Mouse (Mus musculus) forebrain, postnatal 0 days (tissue): ENCODE data around the gene Sh2d7. TPM values are rescaled to one million over a fixed set of nuclear protein-coding genes. Genes with fewer than 3 reads are reported as not detected.

Source experiments
- ATAC-seq: fragments of 200-750 bp; cut with Nextera tagmentation; 2 replicates; pipeline ENCODE4 v1.8.0; 2017; ENCODE audit warnings: mild to moderate bottlenecking, moderate library complexity
- DNase-seq: peaks from one replicate; pipeline ENCODE4 v3.0.0-alpha.2; 2015
- H3K27ac ChIP-seq: fragments of 300-500 bp; sonication (generic); 2 replicates; pipeline ENCODE4 v1.5.1; 2014; ENCODE audit warnings: low read depth, mild to moderate bottlenecking, antibody characterized with exemption, low read length, moderate library complexity, mixed read lengths
- H3K27me3 ChIP-seq: fragments of 300-500 bp; sonication (generic); 2 replicates; pipeline ENCODE4 v1.6.1; 2014; ENCODE audit warnings: mild to moderate bottlenecking, low read length, mixed read lengths; ENCODE audit not compliant: insufficient read depth
- H3K36me3 ChIP-seq: fragments of 300-500 bp; sonication (generic); 2 replicates; pipeline ENCODE4 v1.6.1; 2014; ENCODE audit warnings: mild to moderate bottlenecking, moderate library complexity; ENCODE audit not compliant: insufficient read depth
- H3K4me1 ChIP-seq: fragments of 300-500 bp; sonication (generic); 2 replicates; pipeline ENCODE4 v1.6.1; 2014; ENCODE audit warnings: antibody characterized with exemption; ENCODE audit not compliant: insufficient read depth
- H3K4me2 ChIP-seq: fragments of 300-500 bp; sonication (generic); 2 replicates; pipeline ENCODE4 v1.6.1; 2014; ENCODE audit warnings: low read depth, mild to moderate bottlenecking, moderate library complexity
- H3K4me3 ChIP-seq: fragments of 300-500 bp; sonication (generic); 2 replicates; pipeline ENCODE4 v1.5.1; 2014; ENCODE audit warnings: low read depth, low read length, mixed read lengths
- H3K9ac ChIP-seq: fragments of 300-500 bp; sonication (generic); 2 replicates; pipeline ENCODE4 v1.6.1; 2014; ENCODE audit warnings: mild to moderate bottlenecking
- H3K9me3 ChIP-seq: fragments of 300-500 bp; sonication (generic); 2 replicates; pipeline ENCODE4 v1.6.1; 2016; ENCODE audit warnings: low read length
- CTCF ChIP-seq: sonication (generic); IDR thresholded peaks from 2 replicates; pipeline ENCODE4 v1.5.1; 2016; ENCODE audit warnings: antibody characterized with exemption, control low read depth, low read depth
- WGBS: fragments of 180-500 bp; shearing (Covaris S2); extraction: QIAGEN DNeasy Blood & Tissue Kit; methylation state at CpG from one replicate; pipeline ENCODE4 v1.1.7; 2014; 5-methylcytosine and 5-hydroxymethylcytosine counted together
- polyA plus RNA-seq: library from polyadenylated mRNA; unstranded; fragments of >200 nt; fragmentation: Nextera tagmentation; extraction: Ambion mirVana; gene quantifications from 2 replicates; pipeline ENCODE4 v1.2.1, GENCODE M21; 2015
- total RNA-seq: library from RNA; depleted of rRNA; stranded (reverse); fragments of >200 nt; gene quantifications from 2 replicates; pipeline ENCODE4 v1.2.3, GENCODE M21; 2014; rRNA removed

Gene Sh2d7
- total RNA-seq: not detected in 2 replicates
- 0.05 TPM in 1 of 2 replicates, not detected in the other for polyA plus RNA-seq

- H3K27ac ChIP-seq: no peak within 1 kb of the TSS
- ATAC-seq: no peak
- 95% methylated on average over 14 of the region's 14 CpGs for WGBS
Measured at GRCm38 (mm10) chr9:54538684-54539083, at the start of gene Sh2d7. Gene Sh2d7 (plus strand): TSS chr9:54538984.

GRCm38 (mm10) chr9:54489599-54489998 is 49.2 kb upstream of the Sh2d7 start:
- Histone ChIP-seq H3K27me3 (no peaks in the 10 kb centered on the region), H3K4me3 (no peak overlapping the region), H3K27ac (no peak overlapping the region), H3K36me3 (no peaks in the 10 kb centered on the region), H3K9me3 (no peaks in the 10 kb centered on the region), H3K9ac (no peak overlapping the region), H3K4me2 (no peak overlapping the region), H3K4me1 (no peaks in the 10 kb centered on the region)
- TF ChIP-seq CTCF: no peak
- ATAC-seq (no peak), DNase-seq (no peak)
- WGBS: 77% methylated on average over 2 of the region's 2 CpGs

More at GRCm38 (mm10) chr9:54538684-54539083, at the start of gene Sh2d7:
- no peak within 1 kb of the TSS for H3K4me3 ChIP-seq
- H3K9me3 ChIP-seq: no peaks in the 10 kb centered on the region
- peaks cover 14% of the 10 kb centered on the region; the same call in 1 of the 2 replicates for H3K4me1 ChIP-seq
- no peaks in the 10 kb centered on the region for H3K27me3 ChIP-seq
- no peaks in the 10 kb centered on the region for H3K36me3 ChIP-seq
- TF ChIP-seq CTCF: no peak
- H3K4me2 ChIP-seq: no peak within 1 kb of the TSS
- H3K9ac ChIP-seq: no peak within 1 kb of the TSS
- DNase-seq: no peak

- DNase-seq: no peak
- H3K9ac ChIP-seq: no peak overlapping the region
- no peaks in the 10 kb centered on the region for H3K27me3 ChIP-seq
- no peaks in the 10 kb centered on the region for H3K4me1 ChIP-seq
- WGBS: 89% methylated on average over 2 of the region's 2 CpGs
- H3K9me3 ChIP-seq: no peaks in the 10 kb centered on the region
- TF ChIP-seq CTCF: no peak
- H3K27ac ChIP-seq: no peak overlapping the region
- H3K4me2 ChIP-seq: no peak overlapping the region
- no peaks in the 10 kb centered on the region for H3K36me3 ChIP-seq
- H3K4me3 ChIP-seq: no peak overlapping the region
- ATAC-seq: no peak
Measured at GRCm38 (mm10) chr9:54490431-54490830, 48.4 kb upstream of the Sh2d7 start.

GRCm38 (mm10) chr9:54499291-54499690 is 39.5 kb upstream of the Sh2d7 start:
- no peak for DNase-seq
- Histone ChIP-seq H3K4me2 (peak overlapping the region; percentile 76), H3K36me3 (no peaks in the 10 kb centered on the region), H3K9ac (no peak overlapping the region), H3K27ac (no peak overlapping the region), H3K9me3 (no peaks in the 10 kb centered on the region), H3K27me3 (no peaks in the 10 kb centered on the region), H3K4me1 (peaks cover 14% of the 10 kb centered on the region), H3K4me3 (peak overlapping the region; percentile 90; the same call in 1 of the 2 replicates)
- 75% methylated on average over 6 of the region's 6 CpGs for WGBS
- 0 out of 2 replicates have a peak, but pooled peaks have one; percentile 16 for TF ChIP-seq CTCF
- no peak for ATAC-seq

- peak overlapping the region; percentile 76 for H3K4me2 ChIP-seq
- H3K4me3 ChIP-seq: peak overlapping the region; percentile 90; the same call in 1 of the 2 replicates
- 75% methylated on average over 3 of the region's 3 CpGs for WGBS
- H3K27ac ChIP-seq: no peak overlapping the region
- peaks cover 14% of the 10 kb centered on the region for H3K4me1 ChIP-seq
- H3K36me3 ChIP-seq: no peaks in the 10 kb centered on the region
- peak overlapping the region; percentile 92; the same call in 1 of the 2 replicates for H3K9ac ChIP-seq
- no peaks in the 10 kb centered on the region for H3K27me3 ChIP-seq
- TF ChIP-seq CTCF: no peak
- DNase-seq (no peak), ATAC-seq (no peak)
- no peaks in the 10 kb centered on the region for H3K9me3 ChIP-seq
Measured at GRCm38 (mm10) chr9:54499791-54500190, 39.0 kb upstream of the Sh2d7 start.

- DNase-seq: peak; percentile 53
- Histone ChIP-seq H3K36me3 (no peaks in the 10 kb centered on the region), H3K4me3 (peak overlapping the region; percentile 90), H3K4me2 (peak overlapping the region; percentile 76), H3K27me3 (no peaks in the 10 kb centered on the region), H3K9me3 (no peaks in the 10 kb centered on the region), H3K27ac (peak overlapping the region; percentile 92), H3K4me1 (peaks cover 14% of the 10 kb centered on the region), H3K9ac (peak overlapping the region; percentile 92)
- WGBS: 3% methylated on average over 42 of the region's 43 CpGs
- TF ChIP-seq CTCF: no peak
- peak; percentile 67 for ATAC-seq
Measured at GRCm38 (mm10) chr9:54500832-54501452, 37.8 kb upstream of the Sh2d7 start.

GRCm38 (mm10) chr9:54501453-54502110 is 37.2 kb upstream of the Sh2d7 start, which contains the start of gene Dmxl2:
Gene Dmxl2 (minus strand): TSS chr9:54501626.
- peak within 1 kb of the TSS; percentile 76 for H3K4me2 ChIP-seq
- 2% methylated on average over 88 of the region's 99 CpGs for WGBS
- H3K4me1 ChIP-seq: peaks cover 14% of the 10 kb centered on the region
- H3K27ac ChIP-seq: peak within 1 kb of the TSS; percentile 92
- TF ChIP-seq CTCF: no peak
- peak within 1 kb of the TSS; percentile 90 for H3K4me3 ChIP-seq
- ATAC-seq (peak; percentile 96), DNase-seq (peak; percentile 98)
- H3K36me3 ChIP-seq: no peaks in the 10 kb centered on the region
- H3K27me3 ChIP-seq: no peaks in the 10 kb centered on the region
- no peaks in the 10 kb centered on the region for H3K9me3 ChIP-seq
- peak within 1 kb of the TSS; percentile 92 for H3K9ac ChIP-seq
